Mouse (Mus musculus) ES-Bruce4 (cell line): ENCODE results near the gene Sh3bp4. TPM values are rescaled to one million over a fixed set of nuclear protein-coding genes. Genes with fewer than 3 reads are reported as not detected.

ENCODE experiments used
- H3K27ac ChIP-seq: 2 replicates; pipeline ENCODE4 v1.5.1; 2012; ENCODE audit warnings: low read length, inconsistent platforms; ENCODE audit not compliant: insufficient read depth
- H3K27me3 ChIP-seq: 2 replicates; pipeline ENCODE4 v1.6.1; 2012; ENCODE audit warnings: mild to moderate bottlenecking, low read length, inconsistent platforms; ENCODE audit not compliant: control insufficient read depth, poor library complexity, insufficient read depth, severe bottlenecking
- H3K36me3 ChIP-seq: 2 replicates; pipeline ENCODE4 v1.6.1; 2012; ENCODE audit warnings: inconsistent platforms, mild to moderate bottlenecking, low read length, moderate library complexity; ENCODE audit not compliant: control insufficient read depth, poor library complexity, insufficient read depth, severe bottlenecking
- H3K4me1 ChIP-seq: one replicate; pipeline ENCODE4 v1.8.1; 2011; ENCODE audit warnings: low read length; ENCODE audit not compliant: control insufficient read depth, insufficient read depth
- H3K4me3 ChIP-seq: 2 replicates; pipeline ENCODE4 v1.5.1; 2011; ENCODE audit warnings: low read depth, mild to moderate bottlenecking, low read length
- H3K9ac ChIP-seq: 2 replicates; pipeline ENCODE4 v1.6.1; 2012; ENCODE audit warnings: low read depth, mild to moderate bottlenecking, inconsistent platforms; ENCODE audit not compliant: poor library complexity, severe bottlenecking
- H3K9me3 ChIP-seq: replicated peaks from 2 replicates; pipeline ENCODE4 v1.6.1; 2012; ENCODE audit warnings: mild to moderate bottlenecking, low read length, inconsistent platforms; ENCODE audit not compliant: control insufficient read depth, poor library complexity, insufficient read depth, severe bottlenecking
- CTCF ChIP-seq: IDR thresholded peaks from one replicate; pipeline ENCODE4 v1.8.1; 2011; ENCODE audit warnings: low read depth, low read length
- EP300 ChIP-seq: IDR thresholded peaks from 2 replicates; pipeline ENCODE4 v1.6.1; 2011; ENCODE audit warnings: low read depth, low read length; ENCODE audit not compliant: insufficient read depth
- POLR2A ChIP-seq: IDR thresholded peaks from one replicate; pipeline ENCODE4 v1.8.1; 2011; ENCODE audit warnings: low read length; ENCODE audit not compliant: insufficient read depth
- polyA plus RNA-seq: library from polyadenylated mRNA; stranded (reverse); fragments of >200 nt; gene quantifications from 2 replicates; pipeline ENCODE4 v1.2.4, GENCODE M21; 2011; ENCODE audit warnings: low read depth; ENCODE audit not compliant: missing spikeins, insufficient read depth, insufficient read length

The Sh3bp4 gene
- polyA plus RNA-seq, 1 experiment: 32.1 TPM

GRCm38 (mm10) chr1:89138316-89138715 is 68.1 kb downstream of the Sh3bp4 start:
- Histone ChIP-seq H3K4me3 (no peak overlapping the region), H3K36me3 (peaks cover 19% of the 10 kb centered on the region), H3K9me3 (no peaks in the 10 kb centered on the region), H3K4me1 (peaks cover 1% of the 10 kb centered on the region), H3K27me3 (no peaks in the 10 kb centered on the region), H3K9ac (no peak overlapping the region), H3K27ac (no peak overlapping the region)
- TF ChIP-seq POLR2A (no peak), EP300 (no peak), CTCF (no peak)

GRCm38 (mm10) chr1:89140113-89140512 is 69.9 kb downstream of the Sh3bp4 start:
- Histone ChIP-seq H3K27me3 (no peaks in the 10 kb centered on the region), H3K27ac (no peak overlapping the region), H3K36me3 (peaks cover 37% of the 10 kb centered on the region), H3K4me3 (no peak overlapping the region), H3K9ac (no peak overlapping the region), H3K4me1 (no peaks in the 10 kb centered on the region), H3K9me3 (no peaks in the 10 kb centered on the region)
- no peak for TF ChIP-seq CTCF

GRCm38 (mm10) chr1:89151071-89151470 is 80.9 kb downstream of the Sh3bp4 start:
- no peak overlapping the region for H3K27ac ChIP-seq
- H3K9ac ChIP-seq: no peak overlapping the region
- no peaks in the 10 kb centered on the region for H3K9me3 ChIP-seq
- H3K4me3 ChIP-seq: no peak overlapping the region
- H3K4me1 ChIP-seq: no peaks in the 10 kb centered on the region
- H3K36me3 ChIP-seq: peaks cover 33% of the 10 kb centered on the region
- no peaks in the 10 kb centered on the region for H3K27me3 ChIP-seq
- TF ChIP-seq CTCF (no peak), POLR2A (no peak), EP300 (no peak)

- no peaks in the 10 kb centered on the region for H3K4me1 ChIP-seq
- no peak overlapping the region for H3K9ac ChIP-seq
- H3K4me3 ChIP-seq: no peak overlapping the region
- no peaks in the 10 kb centered on the region for H3K27me3 ChIP-seq
- peaks cover 28% of the 10 kb centered on the region for H3K36me3 ChIP-seq
- H3K9me3 ChIP-seq: no peaks in the 10 kb centered on the region
- TF ChIP-seq POLR2A: no peak
- TF ChIP-seq CTCF: no peak
- no peak for TF ChIP-seq EP300
- no peak overlapping the region for H3K27ac ChIP-seq
Measured at GRCm38 (mm10) chr1:89152576-89152975, 82.4 kb downstream of the Sh3bp4 start.

GRCm38 (mm10) chr1:89153203-89153602 is 83.0 kb downstream of the Sh3bp4 start:
- no peak overlapping the region for H3K9ac ChIP-seq
- no peaks in the 10 kb centered on the region for H3K27me3 ChIP-seq
- no peak for TF ChIP-seq CTCF
- no peak for TF ChIP-seq EP300
- no peak for TF ChIP-seq POLR2A
- no peaks in the 10 kb centered on the region for H3K4me1 ChIP-seq
- H3K4me3 ChIP-seq: no peak overlapping the region
- no peaks in the 10 kb centered on the region for H3K9me3 ChIP-seq
- H3K27ac ChIP-seq: no peak overlapping the region
- peaks cover 28% of the 10 kb centered on the region for H3K36me3 ChIP-seq

GRCm38 (mm10) chr1:89163483-89163882 is 93.3 kb downstream of the Sh3bp4 start:
- H3K27ac ChIP-seq: no peak overlapping the region
- no peaks in the 10 kb centered on the region for H3K4me1 ChIP-seq
- no peaks in the 10 kb centered on the region for H3K27me3 ChIP-seq
- no peak overlapping the region for H3K4me3 ChIP-seq
- TF ChIP-seq EP300 (no peak), CTCF (no peak), POLR2A (no peak)
- H3K9me3 ChIP-seq: no peaks in the 10 kb centered on the region
- no peak overlapping the region for H3K9ac ChIP-seq
- no peaks in the 10 kb centered on the region for H3K36me3 ChIP-seq

- Histone ChIP-seq H3K4me3 (no peak overlapping the region), H3K9ac (no peak overlapping the region), H3K36me3 (no peaks in the 10 kb centered on the region), H3K4me1 (no peaks in the 10 kb centered on the region), H3K9me3 (no peaks in the 10 kb centered on the region), H3K27me3 (no peaks in the 10 kb centered on the region), H3K27ac (no peak overlapping the region)
- TF ChIP-seq POLR2A: no peak
- TF ChIP-seq EP300: no peak
- no peak for TF ChIP-seq CTCF
Measured at GRCm38 (mm10) chr1:89164281-89164680, 94.1 kb downstream of the Sh3bp4 start.
